Mouse (Mus musculus): ENCODE measurements around the gene Eif3l.

Gene Eif3l

DNA sequence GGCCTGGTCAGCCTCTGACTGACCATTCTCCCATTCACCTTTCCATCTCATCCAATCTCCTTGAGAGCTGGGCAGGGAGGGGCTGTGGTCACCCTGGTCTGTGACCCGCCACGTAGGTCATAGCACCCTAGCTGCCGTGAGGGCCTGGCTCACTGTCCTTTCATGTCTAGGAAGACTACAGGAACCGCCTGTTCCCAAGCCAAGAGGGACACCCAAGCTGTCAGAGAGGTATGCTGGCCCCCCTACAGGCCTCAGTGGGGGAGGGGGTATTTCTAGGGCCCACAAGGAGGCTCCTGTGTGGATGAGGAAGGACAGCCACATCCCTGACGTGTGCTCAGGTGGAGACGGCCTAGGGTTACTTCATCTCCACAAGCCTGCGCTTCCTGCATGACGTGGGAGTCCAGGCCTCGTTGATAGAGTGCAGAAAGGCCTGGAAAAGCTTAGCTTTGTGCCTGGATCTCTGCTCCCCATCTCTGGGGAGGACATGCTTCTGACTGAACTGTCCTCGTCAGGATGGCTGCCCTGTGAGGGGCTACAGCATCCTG lies 49.4 kb downstream of the Eif3l start:
- DNase-seq (ENCODE audit: low read depth, low spot score) = no peak

DNA sequence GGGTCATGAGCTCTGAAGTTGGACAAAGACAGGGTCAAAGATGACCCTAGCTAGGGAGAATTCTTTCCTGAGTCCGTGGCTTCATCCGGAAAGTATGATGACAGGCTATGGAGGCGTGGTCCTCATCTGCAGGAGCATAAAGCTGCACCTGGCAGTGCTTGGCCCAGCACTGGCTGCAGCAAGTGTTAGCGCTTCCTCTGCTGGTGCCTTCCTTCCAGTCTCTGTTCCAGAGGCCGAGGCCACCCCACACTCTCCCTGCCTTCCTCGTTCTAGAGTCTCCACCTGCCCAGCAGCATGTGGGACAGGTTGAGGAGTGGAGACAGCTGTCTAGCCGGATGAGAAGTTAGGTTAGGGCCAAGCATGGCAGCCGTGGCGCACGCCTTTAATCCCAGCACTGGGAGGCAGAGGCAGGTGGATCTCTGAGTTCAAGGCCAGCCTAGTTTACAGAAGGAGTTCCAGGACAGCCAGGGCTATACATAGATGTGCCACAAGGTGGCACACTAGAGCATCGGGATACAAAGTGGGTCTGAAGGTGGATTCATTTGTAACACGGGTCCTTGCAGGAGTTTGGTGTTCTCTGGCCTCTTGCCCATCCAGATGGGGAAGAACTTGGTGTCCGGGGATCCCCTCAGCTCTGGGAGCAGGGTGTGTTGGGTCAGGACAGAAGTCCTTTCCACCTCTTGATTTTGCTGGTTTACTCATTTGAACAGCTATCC lies 51.4 kb downstream of the Eif3l start:
- DNase-seq (ENCODE audit: low read depth, low spot score) = peak; percentile 45

DNA sequence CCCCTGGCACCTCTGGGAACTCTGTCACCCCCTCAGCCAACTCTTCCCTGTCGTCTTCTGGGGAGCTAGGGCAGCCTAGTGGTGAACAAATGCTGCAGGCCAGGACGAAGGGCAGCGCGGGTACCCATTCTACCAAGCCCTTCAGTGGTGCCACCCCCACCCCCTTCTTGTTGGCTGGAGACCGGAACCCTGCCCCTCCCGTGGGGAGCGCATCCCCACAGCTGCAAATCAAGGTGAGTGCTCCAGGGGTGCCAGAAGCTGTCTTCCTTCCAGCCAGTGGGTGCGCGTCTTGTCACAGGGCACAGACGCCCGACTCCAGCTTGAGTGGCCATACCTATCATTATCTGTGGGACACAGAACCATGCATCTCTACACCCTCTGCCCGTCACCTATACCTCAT lies 52.1 kb downstream of the Eif3l start:
- no peak for DNase-seq (ENCODE audit: low read depth, low spot score)

DNA sequence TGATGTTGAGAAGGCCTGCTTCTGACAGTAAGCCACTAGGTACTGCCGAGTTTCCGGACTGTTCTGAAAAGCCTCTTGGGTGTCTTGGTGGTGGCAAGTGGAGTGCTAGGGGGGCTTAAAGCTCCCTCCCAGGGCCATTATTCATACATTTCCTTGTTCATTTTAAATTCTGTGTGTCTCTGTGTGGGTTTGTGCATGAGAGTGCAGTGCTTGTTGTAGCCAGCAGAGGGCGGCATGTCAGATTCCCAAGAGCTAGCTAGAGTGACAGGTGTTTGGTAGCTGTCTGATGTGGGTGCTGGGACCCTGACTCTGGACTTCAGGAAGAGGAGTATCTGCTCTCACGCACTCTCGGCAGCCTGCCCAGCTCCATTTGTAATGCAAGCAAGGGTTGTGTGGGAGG lies 53.2 kb downstream of the Eif3l start:
- no peak for DNase-seq (ENCODE audit: low read depth, low spot score)

DNA sequence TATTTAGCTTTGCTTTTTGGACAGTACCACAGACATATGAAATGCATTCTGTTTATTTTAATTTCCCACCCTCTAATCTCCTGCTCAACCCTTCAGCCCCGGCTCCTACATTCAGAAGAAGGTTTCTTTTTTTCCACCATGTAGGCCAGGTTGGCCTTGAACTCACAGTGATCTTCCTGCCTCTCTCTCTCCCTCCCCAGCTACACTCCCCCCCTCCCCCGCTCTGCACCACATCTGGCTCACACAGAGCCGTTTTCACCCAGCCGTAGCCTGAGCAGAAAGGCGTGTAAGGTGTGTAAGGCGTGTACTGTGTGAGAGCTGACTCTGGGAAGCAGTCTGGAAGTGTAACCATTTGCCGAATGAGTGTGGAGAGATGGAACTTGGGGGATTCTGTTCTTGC lies 54.3 kb downstream of the Eif3l start:
- DNase-seq (ENCODE audit: low read depth, low spot score) = no peak

DNA sequence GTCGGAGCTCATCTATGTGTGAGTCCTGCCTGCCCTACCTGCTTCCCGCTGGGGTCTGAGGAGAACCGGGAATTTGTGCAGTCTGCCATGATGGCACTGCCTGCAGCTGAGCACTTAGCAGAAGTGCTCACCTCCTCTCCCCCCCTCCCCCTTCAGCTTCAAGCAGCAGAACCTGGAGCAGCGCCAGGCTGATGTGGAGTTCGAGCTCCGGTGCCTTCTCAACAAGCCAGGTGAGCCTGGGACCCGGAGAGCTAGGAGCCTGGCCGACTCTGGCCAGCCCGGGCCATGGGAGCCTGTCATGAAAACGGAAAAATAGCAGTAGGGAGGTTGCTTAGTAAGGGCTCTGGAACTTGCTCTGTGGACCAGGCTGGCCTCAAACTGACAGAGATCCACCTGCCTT lies 55.8 kb downstream of the Eif3l start:
- DNase-seq (ENCODE audit: low read depth, low spot score) = no peak

DNA sequence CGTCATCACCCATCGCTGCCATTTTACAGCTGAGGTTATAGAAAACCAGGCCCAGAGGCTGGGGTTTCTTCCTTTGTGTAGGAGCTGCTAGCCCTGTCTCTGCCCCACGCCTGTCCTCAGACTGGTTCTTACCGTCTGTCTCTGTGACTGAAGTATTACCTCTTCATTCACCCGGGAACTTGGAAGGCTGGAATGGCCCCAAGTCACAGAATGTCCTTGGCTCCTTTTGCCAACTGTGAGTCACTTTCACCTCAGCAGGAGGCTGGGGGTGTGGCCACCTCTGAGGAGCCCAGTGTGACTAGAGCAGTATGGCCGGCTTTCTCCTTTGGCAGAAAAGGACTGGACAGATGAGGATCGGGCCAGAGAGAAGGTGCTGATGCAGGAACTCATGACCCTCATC lies 56.5 kb downstream of the Eif3l start:
- DNase-seq (ENCODE audit: low read depth, low spot score) = peak; percentile 93

DNA sequence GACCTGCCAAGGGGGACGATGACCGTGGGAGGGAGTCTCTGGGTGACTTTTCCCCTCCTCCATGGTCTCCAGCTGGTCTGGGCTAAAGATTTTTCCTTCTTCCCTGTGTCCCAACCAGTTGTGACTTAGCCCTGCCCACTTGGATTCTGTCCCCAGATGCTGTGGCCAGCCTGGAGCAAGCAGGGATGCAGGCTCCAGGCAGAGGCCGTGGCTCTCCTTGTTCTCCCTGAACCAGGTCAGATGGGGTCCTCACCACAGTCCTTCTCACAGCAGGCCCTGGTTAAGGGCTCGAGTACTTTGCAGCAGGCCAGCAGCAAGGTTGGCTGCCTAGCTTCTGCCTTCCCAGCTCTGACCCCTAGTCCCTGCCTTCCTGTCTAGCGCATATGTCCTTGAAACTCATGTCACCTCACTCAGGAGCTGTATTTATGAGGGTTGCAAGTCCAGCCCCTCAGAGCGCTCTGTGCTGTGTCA lies 58.2 kb downstream of the Eif3l start:
- DNase-seq (ENCODE audit: low read depth, low spot score) = no peak

DNA sequence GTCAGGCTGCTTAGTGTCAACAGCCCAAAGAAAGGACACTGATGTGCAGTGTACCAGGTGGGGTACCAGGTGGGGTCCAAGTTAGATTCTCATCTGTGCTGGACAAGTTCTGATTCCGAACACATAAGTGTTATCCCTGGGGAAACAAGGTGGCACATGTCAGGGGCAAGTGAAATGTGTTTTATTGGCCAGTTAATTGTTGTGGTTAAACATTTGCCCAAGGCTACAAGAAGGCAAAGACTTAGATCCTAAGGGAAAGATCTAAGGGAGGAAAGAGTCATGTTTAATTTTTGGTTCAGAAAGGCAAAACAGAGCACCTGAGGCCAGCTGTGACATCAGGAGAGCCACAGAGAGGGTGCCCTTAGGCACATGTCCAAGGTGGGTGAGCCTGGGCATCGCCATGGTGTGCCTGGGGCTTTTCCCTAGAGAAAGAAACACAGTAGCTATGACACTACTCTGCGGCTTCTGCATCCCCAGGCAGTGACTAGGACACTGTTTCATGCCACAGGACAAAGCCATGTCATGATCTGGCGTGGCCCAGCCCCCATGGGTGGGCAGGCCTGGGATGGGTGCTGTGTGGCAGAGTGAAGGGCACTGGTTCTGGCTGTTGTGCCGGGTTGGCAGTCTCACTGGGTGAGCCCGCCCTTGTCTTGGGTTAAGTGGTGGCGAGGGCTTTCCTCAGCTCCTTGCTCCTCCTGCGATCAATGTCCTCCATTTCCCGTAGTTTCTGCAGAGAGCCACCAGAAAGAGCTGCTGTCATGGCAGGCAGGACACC lies 59.7 kb downstream of the Eif3l start:
- no peak for DNase-seq (ENCODE audit: low read depth, low spot score)

DNA sequence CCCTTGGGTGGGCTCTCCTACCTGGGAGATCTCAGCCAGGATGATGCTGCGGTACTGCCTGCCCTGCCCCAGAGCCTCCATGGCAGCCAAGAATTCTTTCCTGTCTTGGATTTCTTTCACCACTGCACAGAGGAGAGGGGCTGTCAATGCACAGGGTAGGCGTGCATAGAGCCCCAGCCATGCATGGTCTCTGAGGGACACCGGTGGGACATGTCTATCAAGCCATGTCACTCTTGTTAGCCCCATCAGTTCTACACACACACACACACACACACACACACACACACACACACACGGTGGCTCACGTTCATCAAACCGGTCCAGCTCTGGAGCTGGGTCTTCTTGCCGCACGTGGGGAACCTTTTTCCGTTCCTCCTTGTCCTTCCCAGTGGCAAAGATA lies 60.4 kb downstream of the Eif3l start:
- DNase-seq (ENCODE audit: low read depth, low spot score) = no peak

DNA sequence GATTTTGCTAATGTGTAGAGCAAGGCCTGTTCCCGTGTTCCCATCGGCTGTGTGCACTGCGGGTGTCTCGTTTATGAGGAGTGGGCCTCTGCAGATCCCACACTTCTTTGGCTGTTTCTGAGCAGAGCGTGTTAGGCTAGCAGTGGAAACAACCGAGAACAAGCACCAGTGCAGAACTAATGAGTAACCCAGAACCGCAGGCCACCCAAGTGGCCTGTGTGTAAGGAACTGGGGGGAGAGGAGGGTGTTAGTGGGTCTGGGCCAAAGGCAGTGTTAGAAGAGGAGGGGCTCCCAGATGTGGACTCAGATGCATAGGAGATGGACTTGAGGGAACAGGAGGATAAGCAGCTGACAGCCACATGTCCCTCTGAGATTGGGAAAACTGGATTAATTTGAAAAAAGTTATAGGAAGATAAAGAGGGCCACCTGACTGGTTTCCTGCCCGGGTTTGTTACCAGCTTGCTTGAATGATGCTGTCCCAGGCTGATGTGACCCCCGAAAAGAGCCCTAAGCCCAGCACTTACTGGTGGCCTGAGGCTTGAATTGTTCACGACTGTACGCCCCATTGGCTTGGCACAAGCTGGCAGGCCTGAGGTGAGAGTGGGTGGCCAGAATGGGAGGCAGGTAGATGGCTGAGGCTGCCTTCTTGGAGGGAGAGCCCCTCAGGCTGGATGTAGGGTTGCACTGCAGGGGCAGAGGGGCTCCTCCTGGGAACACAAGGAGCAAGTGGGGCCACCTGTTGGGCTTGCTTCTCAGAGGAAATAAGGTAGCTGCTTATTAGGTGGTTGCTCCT lies 61.0 kb downstream of the Eif3l start:
- DNase-seq (ENCODE audit: low read depth, low spot score) = no peak

DNA sequence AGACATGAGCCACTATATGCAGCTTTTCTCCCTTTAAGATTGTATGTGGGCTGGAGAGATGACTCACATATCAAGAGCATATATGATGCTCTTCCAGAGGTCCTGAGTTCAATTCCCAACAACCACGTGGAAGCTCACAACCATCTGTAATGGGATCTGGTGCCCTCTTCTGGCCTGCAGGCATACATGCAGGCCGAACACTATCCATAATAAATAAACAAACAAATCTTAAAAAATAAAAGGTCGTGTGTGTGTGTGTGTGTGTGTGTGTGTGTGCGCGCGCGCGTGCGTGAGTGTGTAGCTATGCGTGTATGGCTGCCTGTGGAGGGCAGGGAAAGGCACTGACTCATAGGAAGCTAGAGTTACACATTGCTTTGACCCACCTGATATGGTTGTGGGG lies 64.7 kb downstream of the Eif3l start:
- DNase-seq (ENCODE audit: low read depth, low spot score) = no peak

DNA sequence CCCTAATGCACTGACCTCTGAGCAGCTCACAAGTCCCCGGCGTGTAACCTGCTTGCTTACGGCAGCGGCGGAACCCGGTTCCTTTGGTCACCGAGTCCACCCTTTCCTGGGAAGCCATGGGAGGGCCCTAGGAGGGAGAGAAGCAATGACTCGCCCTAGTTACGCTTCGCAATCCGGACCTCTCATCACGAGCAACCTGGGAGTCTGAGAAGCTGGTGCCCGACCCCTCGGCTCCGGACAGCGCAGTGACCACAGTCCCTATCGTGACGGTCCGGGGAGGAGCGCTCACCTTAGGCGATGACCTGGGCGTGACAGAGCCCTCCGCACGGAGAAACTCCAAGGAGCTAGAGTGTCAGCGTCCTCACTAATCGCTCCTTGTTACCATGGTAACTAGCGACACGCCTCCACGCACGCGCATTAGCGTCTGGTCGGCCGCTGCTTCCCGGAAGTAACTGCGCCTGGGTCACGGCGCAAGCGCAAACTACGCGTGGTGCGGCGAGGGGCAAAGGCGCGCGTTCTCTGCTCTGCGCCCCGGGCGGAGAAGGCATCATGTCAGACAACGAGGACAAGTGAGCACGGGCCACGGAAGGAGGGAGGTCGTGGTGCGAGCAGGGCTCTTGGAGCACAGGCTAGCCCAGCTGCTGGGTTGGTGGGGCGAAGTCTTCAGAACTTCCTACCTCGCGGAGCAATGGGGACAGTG lies 66.0 kb downstream of the Eif3l start, which contains the start of the genes Polr2f and 1700088E04Rik:
TSS of gene Polr2f (plus strand) at position 144 of the 700 bp plus-strand sequence.
TSS of gene 1700088E04Rik (minus strand) at position 388 of the 700 bp plus-strand sequence.
- DNase-seq (ENCODE audit: low read depth, low spot score) = peak; percentile 92

DNA sequence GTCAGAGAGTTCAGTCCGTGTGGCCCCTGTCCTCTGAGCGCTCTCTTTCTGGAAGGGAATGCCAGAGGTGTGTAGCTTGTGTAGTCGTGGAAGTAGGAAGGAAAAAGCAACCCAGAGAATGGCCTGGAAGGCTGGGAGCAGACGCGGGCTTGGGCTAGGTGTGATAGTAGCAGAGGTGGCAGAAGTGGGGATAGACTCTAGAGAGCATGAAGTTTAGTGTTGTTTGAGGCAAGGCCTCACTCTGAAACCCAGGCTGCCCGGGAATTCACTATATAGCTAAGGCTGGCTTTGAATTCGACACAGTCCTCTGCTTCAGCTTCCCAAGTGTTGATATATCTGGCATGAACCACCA lies 66.6 kb downstream of the Eif3l start:
- DNase-seq (ENCODE audit: low read depth, low spot score) = no peak

DNA sequence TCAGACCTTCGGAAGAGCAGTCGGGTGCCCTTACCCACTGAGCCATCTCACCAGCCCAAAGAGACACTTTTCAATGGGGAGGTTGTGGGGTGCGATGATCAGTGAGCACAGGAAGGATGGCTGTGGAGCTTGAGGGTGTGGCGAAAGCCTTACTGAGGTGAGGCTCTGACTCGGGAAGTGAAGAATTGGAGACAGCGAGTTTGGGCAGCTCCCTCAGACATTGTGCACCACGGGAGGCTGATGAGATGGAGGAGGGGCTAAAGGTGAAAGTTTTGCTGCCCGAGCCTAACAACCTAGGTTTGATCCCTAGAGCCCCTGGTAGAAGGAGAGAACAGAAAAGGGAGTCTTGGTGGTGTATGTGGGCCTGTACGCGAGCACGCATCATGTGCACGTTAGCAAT lies 68.3 kb downstream of the Eif3l start:
- DNase-seq (ENCODE audit: low read depth, low spot score) = no peak

All from skeletal muscle tissue, adult 2 months (tissue).